Mouse (Mus musculus) heart, adult 2 months (tissue): ENCODE measurements at regions not wholly inside any gene's neighbourhood (a gene's known extent, or its start where the extent isn't known, plus 50 kb on each side); places are given as distances from the start of the nearest gene placed in this dataset.

Experiments
- CTCF ChIP-seq: fragments of 200-600 bp; IDR thresholded peaks from 2 replicates; pipeline ENCODE4 v1.8.1; 2022; ENCODE audit warnings: antibody characterized with exemption, mild to moderate bottlenecking, moderate library complexity
- POLR2A ChIP-seq: fragments of 200-500 bp; IDR thresholded peaks from 2 replicates; pipeline ENCODE4 v1.6.1; 2011; ENCODE audit warnings: mild to moderate bottlenecking, low read depth, low read length, control low read depth; ENCODE audit not compliant: insufficient read depth

GRCm38 (mm10) chr8:127860376-127860775 lies 498.0 kb upstream of the Nrp1 start:
- TF ChIP-seq CTCF (no peak), POLR2A (no peak)
